Mouse (Mus musculus) adrenal gland, postnatal 14 days (tissue): ENCODE measurements around the gene Znrf1. TPM values are rescaled to one million over a fixed set of nuclear protein-coding genes. Genes with fewer than 3 reads are reported as not detected.

Experiments used
- DNase-seq: peaks from one replicate; pipeline ENCODE4 v3.0.0; 2021; ENCODE audit warnings: mixed read lengths
- total RNA-seq: library from RNA; stranded (reverse); gene quantifications from 2 replicates; pipeline ENCODE4 v1.2.3, GENCODE M21; 2021

Gene Znrf1
- total RNA-seq, 1 experiment from 2014 or later, result 47.7 TPM

GRCm38 (mm10) chr8:111533503-111533902 lies 2.4 kb upstream of the Znrf1 start:
- DNase-seq, result no peak

- no peak for DNase-seq
Measured at GRCm38 (mm10) chr8:111535491-111535890, 406 bp upstream of the Znrf1 start.

- peak; percentile 56 for DNase-seq
Measured at GRCm38 (mm10) chr8:111536978-111537764, 1.3 kb downstream of the Znrf1 start.

GRCm38 (mm10) chr8:111537765-111538158 lies 1.9 kb downstream of the Znrf1 start:
- no peak for DNase-seq

- DNase-seq, result peak; percentile 56
Measured at GRCm38 (mm10) chr8:111538194-111538593, 2.3 kb downstream of the Znrf1 start.

GRCm38 (mm10) chr8:111539422-111540076 lies 3.7 kb downstream of the Znrf1 start:
- peak; percentile 62 for DNase-seq

GRCm38 (mm10) chr8:111543712-111544380 lies 7.9 kb downstream of the Znrf1 start:
- DNase-seq, result no peak

GRCm38 (mm10) chr8:111545406-111546156 lies 9.7 kb downstream of the Znrf1 start:
- no peak for DNase-seq

GRCm38 (mm10) chr8:111547144-111547543 lies 11.2 kb downstream of the Znrf1 start:
- DNase-seq, result no peak

- DNase-seq, result no peak
Measured at GRCm38 (mm10) chr8:111548201-111548600, 12.3 kb downstream of the Znrf1 start.

GRCm38 (mm10) chr8:111550002-111550870 lies 14.3 kb downstream of the Znrf1 start:
- DNase-seq, result no peak

- no peak for DNase-seq
Measured at GRCm38 (mm10) chr8:111551511-111552130, 15.7 kb downstream of the Znrf1 start.

GRCm38 (mm10) chr8:111561824-111562223 lies 25.9 kb downstream of the Znrf1 start:
- peak; percentile 45 for DNase-seq

GRCm38 (mm10) chr8:111562274-111562803 lies 26.4 kb downstream of the Znrf1 start:
- no peak for DNase-seq

- no peak for DNase-seq
Measured at GRCm38 (mm10) chr8:111563075-111563474, 27.2 kb downstream of the Znrf1 start.

- DNase-seq, result no peak
Measured at GRCm38 (mm10) chr8:111563687-111564086, 27.8 kb downstream of the Znrf1 start.

GRCm38 (mm10) chr8:111564093-111564492 lies 28.2 kb downstream of the Znrf1 start:
- DNase-seq, result no peak

- no peak for DNase-seq
Measured at GRCm38 (mm10) chr8:111565784-111566191, 29.9 kb downstream of the Znrf1 start.

GRCm38 (mm10) chr8:111566326-111566725 lies 30.4 kb downstream of the Znrf1 start:
- no peak for DNase-seq

GRCm38 (mm10) chr8:111567571-111567970 lies 31.7 kb downstream of the Znrf1 start:
- no peak for DNase-seq

- no peak for DNase-seq
Measured at GRCm38 (mm10) chr8:111568029-111568428, 32.1 kb downstream of the Znrf1 start.
